Mouse (Mus musculus) left cerebral cortex, postnatal 25 days (tissue): ENCODE measurements at regions not wholly inside any gene's neighbourhood (a gene's known extent, or its start where the extent isn't known, plus 50 kb on each side); places are given as distances from the start of the nearest gene placed in this dataset.

Experiments used
- DNase-seq, 2 experiments: peaks; one replicate each; pipeline ENCODE4 v3.0.0; 2022; ENCODE audit warnings: low spot score in 2 of 2, mixed read lengths in 1 of 2
- intact Hi-C: fragments of 180-260 bp; cut with DNase I; formaldehyde crosslinking; loops from one replicate; pipeline ENCODE4 v1.15.1; 2025

- intact Hi-C loops: no loop called here
- no peak for DNase-seq
Observed at GRCm38 (mm10) chr12:60352138-60352537, 1132.6 kb upstream of the Fbxo33 start.

GRCm38 (mm10) chr12:60344437-60344836, 1124.9 kb upstream of the Fbxo33 start:
- no peak for DNase-seq
- intact Hi-C loops: no loop called here

GRCm38 (mm10) chr12:60320063-60320462, 1100.5 kb upstream of the Fbxo33 start:
- no peak for DNase-seq
- intact Hi-C loops: no loop called here

GRCm38 (mm10) chr12:60292591-60292990, 1073.1 kb upstream of the Fbxo33 start:
- intact Hi-C loops: no loop called here
- DNase-seq: peak in 1 of 2 experiments; percentile 6

GRCm38 (mm10) chr12:60288817-60289216, 1069.3 kb upstream of the Fbxo33 start:
- intact Hi-C loops: no loop called here
- no peak for DNase-seq

GRCm38 (mm10) chr12:60255286-60255685, 1035.8 kb upstream of the Fbxo33 start:
- intact Hi-C loops: no loop called here
- no peak for DNase-seq

GRCm38 (mm10) chr12:60214002-60214401, 994.5 kb upstream of the Fbxo33 start:
- intact Hi-C loops: no loop called here

GRCm38 (mm10) chr12:60175750-60176149, 956.2 kb upstream of the Fbxo33 start:
- no peak for DNase-seq
- intact Hi-C loops: no loop called here

More at GRCm38 (mm10) chr12:60214002-60214401, 994.5 kb upstream of the Fbxo33 start:
- no peak for DNase-seq

GRCm38 (mm10) chr12:60150266-60150665, 930.7 kb upstream of the Fbxo33 start:
- intact Hi-C loops: no loop called here
- DNase-seq: no peak

- intact Hi-C loops: no loop called here
- no peak for DNase-seq
Observed at GRCm38 (mm10) chr12:60147364-60147763, 927.8 kb upstream of the Fbxo33 start.
